ENCODE assay signal across 13 mouse cellular contexts in the genomic region with DNA sequence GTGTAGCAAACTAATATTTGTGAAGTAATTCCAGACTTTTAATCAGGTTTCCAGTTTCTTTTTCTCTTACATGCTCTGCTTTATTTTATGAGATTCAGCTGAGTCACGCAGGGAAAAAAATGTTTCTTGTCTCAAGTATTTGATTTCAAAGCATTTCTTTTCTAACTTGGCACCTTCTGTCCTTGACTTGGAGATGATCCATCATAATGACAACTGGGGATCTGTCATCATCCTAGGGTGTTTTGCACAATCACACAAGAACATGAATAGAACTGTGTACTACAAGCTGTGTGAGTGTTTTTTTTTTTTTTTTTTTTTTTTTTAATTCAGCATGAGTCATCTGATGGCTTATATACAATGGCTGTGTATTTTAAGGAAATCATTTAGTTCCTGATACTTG.
DNase-seq lines count a peak whose midpoint lies in the region; ATAC-seq and TF ChIP-seq lines count a peak whose summit lies in the region.
"Had no signal": no experiment of that assay in that cellular context is flagged by ENCODE, and none has a peak within 500 bp of the region (broad histone marks: within the 10 kb centered on the region; RNA-seq: fewer than 3 reads in every experiment).

No protein-coding gene starts in this region.

- TF ChIP-seq POLR2A in lung, adult 2 months (IDR thresholded peaks at IDR 0.05; ENCODE audit: borderline replicate concordance, extremely low read depth, low read depth, low read length) = no peak
- no peak for TF ChIP-seq POLR2A in myocyte (IDR thresholded peaks at IDR 0.05; ENCODE audit: insufficient read length, low read depth)

- H3ac ChIP-seq in myocyte (ENCODE audit: control insufficient read depth, insufficient read length) = no peak overlapping the region

- 56% methylated on average over 1 of the region's 1 CpGs for WGBS in heart, postnatal 0 days
- 67% methylated on average over 1 of the region's 1 CpGs for WGBS in lung, adult 2 months

- TF ChIP-seq CTCF in heart, postnatal 0 days (IDR thresholded peaks at IDR 0.05; ENCODE audit: low read depth) = no peak
- no peak for TF ChIP-seq CTCF in lung, adult 2 months (IDR thresholded peaks at IDR 0.05; ENCODE audit: insufficient read depth, low read length)

- no peak for TF ChIP-seq EP300 in heart, postnatal 0 days (IDR thresholded peaks at IDR 0.05; ENCODE audit: low read depth)

- H3K36me3 ChIP-seq in heart, postnatal 0 days (replicated peaks; ENCODE audit: control insufficient read depth, insufficient read depth, low read length) = no peaks in the 10 kb centered on the region
- no peaks in the 10 kb centered on the region for H3K36me3 ChIP-seq in myocyte (ENCODE audit: control insufficient read depth, insufficient read depth)
- H3K36me3 ChIP-seq: forebrain, embryonic 12.5 days; liver, embryonic 13.5 days had no signal

- H3K4me3 ChIP-seq in heart, postnatal 0 days (ENCODE audit: low read depth, low read length) = no peak overlapping the region
- no peak overlapping the region for H3K4me3 ChIP-seq in lung, adult 2 months (replicated peaks; ENCODE audit: extremely low read depth, low read depth, low read length)
- H3K4me3 ChIP-seq in myocyte = no peak overlapping the region
- H3K4me3 ChIP-seq: forebrain, embryonic 12.5 days; liver, embryonic 13.5 days; megakaryocyte, embryonic 14.5 days had no signal

- no peak overlapping the region for H3K9ac ChIP-seq in heart, postnatal 0 days (replicated peaks; ENCODE audit: low read depth, low read length)
- H3K9ac ChIP-seq: forebrain, embryonic 12.5 days; liver, embryonic 13.5 days had no signal

- H3K27ac ChIP-seq in heart, postnatal 0 days (ENCODE audit: low read depth) = no peak overlapping the region
- H3K27ac ChIP-seq: forebrain, embryonic 12.5 days; liver, embryonic 13.5 days had no signal

- no peaks in the 10 kb centered on the region for H3K9me3 ChIP-seq in heart, postnatal 0 days (replicated peaks; ENCODE audit: control insufficient read depth, low read length)
- H3K9me3 ChIP-seq: forebrain, embryonic 12.5 days; liver, embryonic 13.5 days; megakaryocyte, embryonic 14.5 days had no signal

- H3K4me1 ChIP-seq in heart, postnatal 0 days (ENCODE audit: control insufficient read depth, insufficient read depth) = 0 out of 2 replicates have a peak, but pooled peaks cover 3% of the 10 kb centered on the region
- no peaks in the 10 kb centered on the region for H3K4me1 ChIP-seq in lung, adult 2 months (ENCODE audit: control insufficient read depth, insufficient read depth, low read length)
- H3K4me1 ChIP-seq: forebrain, embryonic 12.5 days; liver, embryonic 13.5 days; megakaryocyte, embryonic 14.5 days had no signal

- no peak overlapping the region for H3K4me2 ChIP-seq in heart, postnatal 0 days (ENCODE audit: low read depth, low read length)
- H3K4me2 ChIP-seq in myocyte (ENCODE audit: low read depth) = peak overlapping the region; percentile 36
- H3K4me2 ChIP-seq: forebrain, embryonic 12.5 days; liver, embryonic 13.5 days had no signal

- DNase-seq in adrenal gland, adult (ENCODE audit: inconsistent age in 2 of 2, low spot score in 1 of 2) = peak; percentile 9 to 92
- no peak for DNase-seq in adrenal gland, postnatal 4 days (ENCODE audit: low spot score in 2 of 2)
- DNase-seq in heart, postnatal 0 days (ENCODE audit: low spot score) = peak; percentile 10
- DNase-seq in heart, postnatal 36 days = no peak
- DNase-seq in lung, postnatal 10 days = peak; percentile 4
- DNase-seq in lung, adult 2 months = no peak
- DNase-seq in urinary bladder, postnatal 36 days (ENCODE audit: low spot score in 2 of 2) = no peak
- DNase-seq: cerebellum, adult 18-20 months; kidney, adult 11 months; liver, embryonic 13.5 days had no signal

- no peaks in the 10 kb centered on the region for H3K79me2 ChIP-seq in myocyte (ENCODE audit: control insufficient read depth, insufficient read depth)

- intact Hi-C loops in heart, postnatal 36 days (cut with DNase I) = no loop called here

- ATAC-seq in heart, postnatal 0 days (ENCODE audit: insufficient read depth, low read depth) = no peak

- H3K27me3 ChIP-seq in heart, postnatal 0 days (ENCODE audit: control insufficient read depth, insufficient read depth, low read length) = no peaks in the 10 kb centered on the region
- no peaks in the 10 kb centered on the region for H3K27me3 ChIP-seq in myocyte (ENCODE audit: control insufficient read depth, insufficient read depth, insufficient read length)
- H3K27me3 ChIP-seq: forebrain, embryonic 12.5 days; liver, embryonic 13.5 days; megakaryocyte, embryonic 14.5 days had no signal

TF ChIP-seq in myocyte, 11 proteins besides CTCF, POLR2A, EP300 and RAD21:
- TF ChIP-seq POLR2AphosphoS2 (IDR thresholded peaks at IDR 0.05; ENCODE audit: insufficient read length, low read depth) (no peak), USF1 (IDR thresholded peaks at IDR 0.05; ENCODE audit: low read depth) (no peak), CEBPB (IDR thresholded peaks at IDR 0.05; ENCODE audit: insufficient read depth, poor library complexity, severe bottlenecking) (peak; percentile 77), MYOD1 (IDR thresholded peaks at IDR 0.05; ENCODE audit: control insufficient read depth in 1 of 3, insufficient read length in 2 of 3, low read depth in 2 of 3) (no peak), REST (IDR thresholded peaks at IDR 0.05; ENCODE audit: insufficient read depth, insufficient read length) (no peak)

Comparison
In these comparisons a context has a peak if more than half of its experiments do, and no peak if none do; other contexts are left out.
1. DNase-seq: peak in adrenal gland, adult (2 of 2), heart, postnatal 0 days (single experiment) and lung, postnatal 10 days (single experiment); none in adrenal gland, postnatal 4 days (0 of 2), heart, postnatal 36 days (0 of 2), lung, adult 2 months (single experiment) and urinary bladder, postnatal 36 days (0 of 2).